Mouse (Mus musculus): Measurements from ENCODE around the gene Mdga2. TPM values are rescaled to one million over a fixed set of nuclear protein-coding genes. Genes with fewer than 3 reads are reported as not detected.

Mdga2 gene
- total and polyA plus RNA-seq, 3 experiments, result 0.27 TPM; not detected in 2

DNA sequence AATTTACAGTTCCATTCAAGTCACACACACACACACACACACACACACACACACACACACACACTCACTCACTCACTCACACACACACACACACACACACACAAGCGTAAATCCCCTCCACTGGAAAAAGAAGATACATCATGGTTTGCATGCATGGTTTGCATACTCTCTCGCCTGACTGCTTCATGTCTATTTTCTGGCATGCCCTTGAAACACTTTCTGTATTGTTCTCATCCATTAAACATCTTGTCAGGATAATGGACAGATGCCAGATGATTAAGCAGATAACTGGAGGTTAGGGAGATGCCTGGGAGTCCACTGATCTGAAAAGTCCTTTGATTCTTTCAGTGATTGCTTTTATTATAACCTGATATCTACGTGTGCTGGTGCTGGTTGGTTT is 665.5 kb downstream of the Mdga2 start:
- H3K4me3 ChIP-seq (replicated peaks in 1 of 3; ENCODE audit: low read depth in 2 of 3, low read length in 2 of 3, poor library complexity in 1 of 3), result no peak overlapping the region
- no peak overlapping the region for H3K27ac ChIP-seq (ENCODE audit: insufficient read depth, low read depth)
- no peaks in the 10 kb centered on the region for H3K36me3 ChIP-seq (replicated peaks in 1 of 2; ENCODE audit: control insufficient read depth in 1 of 2, insufficient read depth in 1 of 2, low read length in 1 of 2)
- TF ChIP-seq POLR2AphosphoS2 (IDR thresholded peaks at IDR 0.05; ENCODE audit: low read depth, low read length) (no peak), ZC3H11A (IDR thresholded peaks at IDR 0.05; ENCODE audit: low read depth, low read length) (no peak), MAX (IDR thresholded peaks at IDR 0.05; ENCODE audit: low read length) (no peak), ZMIZ1 (IDR thresholded peaks at IDR 0.05; ENCODE audit: low read depth, low read length) (no peak), IRF4 (IDR thresholded peaks at IDR 0.05; ENCODE audit: low read depth, low read length) (no peak), ETS1 (conservative IDR thresholded peaks at IDR 0.05; ENCODE audit: low read depth, low read length) (peak; percentile 53; the same call in 1 of the 2 replicates), SMC3 (IDR thresholded peaks at IDR 0.05; ENCODE audit: low read depth, low read length) (no peak), TBP (conservative IDR thresholded peaks at IDR 0.05; ENCODE audit: low read depth, low read length) (no peak), CHD2 (IDR thresholded peaks at IDR 0.05; ENCODE audit: low read length) (no peak), BHLHE40 (IDR thresholded peaks at IDR 0.05; ENCODE audit: low read depth, low read length) (peak; percentile 62), POLR2A (IDR thresholded peaks at IDR 0.05; ENCODE audit: low read depth, low read length) (no peak), CHD1 (IDR thresholded peaks at IDR 0.05; ENCODE audit: low read depth, low read length) (no peak), HCFC1 (IDR thresholded peaks at IDR 0.05; ENCODE audit: low read depth, low read length) (no peak), RCOR1 (conservative IDR thresholded peaks at IDR 0.05; ENCODE audit: low read depth, low read length) (no peak), JUN (IDR thresholded peaks at IDR 0.05; ENCODE audit: insufficient read depth, low read depth, low read length) (no peak), EP300 (IDR thresholded peaks at IDR 0.05; ENCODE audit: low read length) (peak; percentile 23; the same call in 1 of the 2 replicates), PAX5 (IDR thresholded peaks at IDR 0.05; ENCODE audit: low read length) (no peak), MEF2A (IDR thresholded peaks at IDR 0.05; ENCODE audit: borderline replicate concordance, low read depth, low read length) (0 out of 2 replicates have a peak, but pooled peaks have one; percentile 15), NELFE (IDR thresholded peaks at IDR 0.05; ENCODE audit: low read depth, low read length) (no peak), CTCF (conservative IDR thresholded peaks at IDR 0.05 in 1 of 2, IDR thresholded peaks at IDR 0.05 in 1 of 2; ENCODE audit: low read depth in 2 of 2, low read length in 2 of 2) (no peak), ZNF384 (IDR thresholded peaks at IDR 0.05; ENCODE audit: low read depth, low read length) (no peak), E2F4 (IDR thresholded peaks at IDR 0.05; ENCODE audit: insufficient replicate concordance, low read depth, low read length) (no peak), USF2 (conservative IDR thresholded peaks at IDR 0.05; ENCODE audit: low read depth, low read length) (no peak)
- H3K79me2 ChIP-seq (replicated peaks; ENCODE audit: control insufficient read depth, extremely low read depth, insufficient read depth, poor library complexity, severe bottlenecking), result no peaks in the 10 kb centered on the region
- dilution Hi-C loops (cut with MboI; ENCODE audit: extremely low pct_ligation_motif_present, extremely low pct_unique_long_range_greater_than_20kb, low sequenced_read_pairs) (no loop called here), in situ Hi-C loops (cut with MboI; ENCODE audit: low pct_ligation_motif_present, low pct_unique_long_range_greater_than_20kb, low sequenced_read_pairs) (no loop called here)
- peak; percentile 64 for DNase-seq (ENCODE audit: extremely low read depth)
- no peaks in the 10 kb centered on the region for H3K9me3 ChIP-seq (replicated peaks; ENCODE audit: low read length)
- no peaks in the 10 kb centered on the region for H3K27me3 ChIP-seq (replicated peaks)
- H3K4me2 ChIP-seq (ENCODE audit: insufficient read depth, low read depth, poor library complexity, severe bottlenecking), result no peak overlapping the region
- H3K9ac ChIP-seq (ENCODE audit: insufficient read depth, low read depth), result no peak overlapping the region
- peaks cover 0 to 47% of the 10 kb centered on the region in 2 experiments; a peak in 2 of 4 replicates for H3K4me1 ChIP-seq (ENCODE audit: control insufficient read depth in 1 of 2, insufficient read depth in 2 of 2)
